Mouse (Mus musculus) hindbrain, embryonic 10.5 days (tissue): ENCODE results near the gene Klhl40. TPM values are rescaled to one million over a fixed set of nuclear protein-coding genes. Genes with fewer than 3 reads are reported as not detected.

Experiments used
- DNase-seq: peaks from one replicate; pipeline ENCODE4 v3.0.0-alpha.2; 2017; ENCODE audit warnings: low spot score
- H3K27ac ChIP-seq: fragments of 300-500 bp; sonication (generic); 2 replicates; pipeline ENCODE4 v1.5.1; 2016; ENCODE audit warnings: mild to moderate bottlenecking, moderate library complexity
- H3K27me3 ChIP-seq: fragments of 300-500 bp; sonication (generic); 2 replicates; pipeline ENCODE4 v1.6.1; 2016; ENCODE audit warnings: mild to moderate bottlenecking; ENCODE audit not compliant: poor library complexity, insufficient read depth, severe bottlenecking
- H3K36me3 ChIP-seq: fragments of 300-500 bp; sonication (generic); 2 replicates; pipeline ENCODE4 v1.6.1; 2016; ENCODE audit warnings: mild to moderate bottlenecking, moderate library complexity
- H3K4me1 ChIP-seq: fragments of 300-500 bp; sonication (generic); replicated peaks from 2 replicates; pipeline ENCODE4 v1.6.1; 2016; ENCODE audit warnings: mild to moderate bottlenecking
- H3K4me3 ChIP-seq: fragments of 300-500 bp; sonication (generic); 2 replicates; pipeline ENCODE4 v1.5.1; 2016; ENCODE audit warnings: mild to moderate bottlenecking, moderate library complexity
- H3K9me3 ChIP-seq: fragments of 300-500 bp; sonication (generic); 2 replicates; pipeline ENCODE4 v1.6.1; 2016; ENCODE audit warnings: mild to moderate bottlenecking, moderate library complexity
- WGBS: fragments of 180-500 bp; shearing (Covaris S2); methylation state at CpG from one replicate; pipeline ENCODE4 v1.1.7; 2016; 5-methylcytosine and 5-hydroxymethylcytosine counted together
- polyA plus RNA-seq: library from polyadenylated mRNA; unstranded; fragments of >200 nt; fragmentation: Nextera tagmentation; extraction: Ambion mirVana; gene quantifications from 2 replicates; pipeline ENCODE4 v1.2.1, GENCODE M21; 2016

Gene Klhl40
- polyA plus RNA-seq, 1 experiment from 2014 or later: 0.16 TPM

- no peak for DNase-seq
- no peak overlapping the region for H3K4me3 ChIP-seq
- H3K4me1 ChIP-seq: peaks cover 17% of the 10 kb centered on the region
- H3K27me3 ChIP-seq: no peaks in the 10 kb centered on the region
- no peaks in the 10 kb centered on the region for H3K36me3 ChIP-seq
- 54% methylated on average over 7 of the region's 7 CpGs for WGBS
- no peak overlapping the region; the same call in 1 of the 2 replicates for H3K27ac ChIP-seq
- no peaks in the 10 kb centered on the region for H3K9me3 ChIP-seq
These were observed 42.5 kb downstream of the Klhl40 start for GRCm38 (mm10) chr9:121819771-121820471.

- no peaks in the 10 kb centered on the region for H3K36me3 ChIP-seq
- H3K4me3 ChIP-seq: no peak overlapping the region
- peaks cover 14% of the 10 kb centered on the region for H3K4me1 ChIP-seq
- H3K27ac ChIP-seq: no peak overlapping the region
- WGBS: 80% methylated on average over 5 of the region's 5 CpGs
- H3K27me3 ChIP-seq: no peaks in the 10 kb centered on the region
- DNase-seq: no peak
- H3K9me3 ChIP-seq: no peaks in the 10 kb centered on the region
These were observed 43.4 kb downstream of the Klhl40 start for GRCm38 (mm10) chr9:121820765-121821164.

GRCm38 (mm10) chr9:121822585-121822991 is 45.2 kb downstream of the Klhl40 start:
- Histone ChIP-seq H3K36me3 (no peaks in the 10 kb centered on the region), H3K27me3 (no peaks in the 10 kb centered on the region), H3K27ac (peak overlapping the region; percentile 2; the same call in 1 of the 2 replicates), H3K9me3 (no peaks in the 10 kb centered on the region), H3K4me3 (no peak overlapping the region), H3K4me1 (peaks cover 14% of the 10 kb centered on the region)
- 84% methylated on average over 6 of the region's 6 CpGs for WGBS
- DNase-seq: no peak

GRCm38 (mm10) chr9:121823051-121823450 is 45.6 kb downstream of the Klhl40 start:
- no peaks in the 10 kb centered on the region for H3K9me3 ChIP-seq
- 87% methylated on average over 1 of the region's 1 CpGs for WGBS
- H3K4me1 ChIP-seq: peaks cover 14% of the 10 kb centered on the region
- H3K27ac ChIP-seq: 0 out of 2 replicates have a peak overlapping the region, but pooled peaks have one; percentile 2
- DNase-seq: no peak
- no peak overlapping the region for H3K4me3 ChIP-seq
- no peaks in the 10 kb centered on the region for H3K27me3 ChIP-seq
- H3K36me3 ChIP-seq: no peaks in the 10 kb centered on the region

GRCm38 (mm10) chr9:121823991-121824390 is 46.6 kb downstream of the Klhl40 start:
- WGBS: 91% methylated on average over 7 of the region's 7 CpGs
- Histone ChIP-seq H3K27me3 (no peaks in the 10 kb centered on the region), H3K36me3 (no peaks in the 10 kb centered on the region), H3K9me3 (no peaks in the 10 kb centered on the region), H3K27ac (no peak overlapping the region), H3K4me1 (peaks cover 14% of the 10 kb centered on the region), H3K4me3 (no peak overlapping the region)
- no peak for DNase-seq

- Histone ChIP-seq H3K27me3 (no peaks in the 10 kb centered on the region), H3K27ac (no peak overlapping the region), H3K4me1 (peaks cover 12% of the 10 kb centered on the region), H3K36me3 (no peaks in the 10 kb centered on the region), H3K4me3 (no peak overlapping the region), H3K9me3 (no peaks in the 10 kb centered on the region)
- WGBS: 91% methylated on average over 3 of the region's 3 CpGs
- DNase-seq: no peak
These were observed 48.9 kb downstream of the Klhl40 start for GRCm38 (mm10) chr9:121826356-121826755.

- Histone ChIP-seq H3K4me3 (no peak overlapping the region), H3K27ac (no peak overlapping the region), H3K27me3 (no peaks in the 10 kb centered on the region), H3K36me3 (no peaks in the 10 kb centered on the region), H3K4me1 (0 out of 2 replicates have a peak, but pooled peaks cover 4% of the 10 kb centered on the region), H3K9me3 (no peaks in the 10 kb centered on the region)
- DNase-seq: no peak
- WGBS: 79% methylated on average over 6 of the region's 6 CpGs
These were observed 50.9 kb downstream of the Klhl40 start for GRCm38 (mm10) chr9:121828314-121828713.

- no peak overlapping the region for H3K27ac ChIP-seq
- no peaks in the 10 kb centered on the region for H3K27me3 ChIP-seq
- H3K9me3 ChIP-seq: no peaks in the 10 kb centered on the region
- no peak for DNase-seq
- 73% methylated on average over 7 of the region's 7 CpGs for WGBS
- H3K4me1 ChIP-seq: 0 out of 2 replicates have a peak, but pooled peaks cover 4% of the 10 kb centered on the region
- no peaks in the 10 kb centered on the region for H3K36me3 ChIP-seq
- no peak overlapping the region for H3K4me3 ChIP-seq
These were observed 52.0 kb downstream of the Klhl40 start for GRCm38 (mm10) chr9:121829270-121829992.

GRCm38 (mm10) chr9:121830243-121830955 is 53.0 kb downstream of the Klhl40 start:
- no peak overlapping the region for H3K27ac ChIP-seq
- H3K27me3 ChIP-seq: no peaks in the 10 kb centered on the region
- H3K9me3 ChIP-seq: peaks cover 4% of the 10 kb centered on the region; the same call in 1 of the 2 replicates
- H3K4me3 ChIP-seq: no peak overlapping the region
- no peak for DNase-seq
- 80% methylated on average over 6 of the region's 6 CpGs for WGBS
- H3K4me1 ChIP-seq: 0 out of 2 replicates have a peak, but pooled peaks cover 4% of the 10 kb centered on the region
- H3K36me3 ChIP-seq: no peaks in the 10 kb centered on the region

GRCm38 (mm10) chr9:121830956-121831293 is 53.5 kb downstream of the Klhl40 start:
- Histone ChIP-seq H3K27me3 (no peaks in the 10 kb centered on the region), H3K4me1 (0 out of 2 replicates have a peak, but pooled peaks cover 4% of the 10 kb centered on the region), H3K4me3 (no peak overlapping the region), H3K9me3 (peaks cover 8% of the 10 kb centered on the region; the same call in 1 of the 2 replicates), H3K27ac (no peak overlapping the region), H3K36me3 (no peaks in the 10 kb centered on the region)
- WGBS: 32% methylated on average over 6 of the region's 6 CpGs
- DNase-seq: peak; percentile 81
